Mouse (Mus musculus) liver, embryonic 12.5 days (tissue): ENCODE measurements around the gene Yes1. TPM values are rescaled to one million over a fixed set of nuclear protein-coding genes. Genes with fewer than 3 reads are reported as not detected.
"Not testable (repeated sequence)": the region's sequence is repeated elsewhere in the genome, so short reads cannot be mapped to it uniquely, and the experiment has no call there.

Experiments used
- ATAC-seq: fragments of 200-750 bp; cut with Nextera tagmentation; 2 replicates; pipeline ENCODE4 v1.8.0; 2017; ENCODE audit warnings: moderate number of reproducible peaks, mild to moderate bottlenecking, moderate library complexity
- H3K27ac ChIP-seq: fragments of 300-500 bp; sonication (generic); 2 replicates; pipeline ENCODE4 v1.5.1; 2016; ENCODE audit warnings: mild to moderate bottlenecking
- H3K27me3 ChIP-seq: fragments of 300-500 bp; sonication (generic); replicated peaks from 2 replicates; pipeline ENCODE4 v1.6.1; 2016; ENCODE audit warnings: mild to moderate bottlenecking, moderate library complexity
- H3K36me3 ChIP-seq: fragments of 300-500 bp; sonication (generic); 2 replicates; pipeline ENCODE4 v1.6.1; 2016; ENCODE audit warnings: mild to moderate bottlenecking, moderate library complexity
- H3K4me1 ChIP-seq: fragments of 300-500 bp; sonication (generic); 2 replicates; pipeline ENCODE4 v1.6.1; 2016
- H3K4me2 ChIP-seq: fragments of 300-500 bp; sonication (generic); 2 replicates; pipeline ENCODE4 v1.6.1; 2016; ENCODE audit warnings: mild to moderate bottlenecking, moderate library complexity
- H3K4me3 ChIP-seq: fragments of 300-500 bp; sonication (generic); 2 replicates; pipeline ENCODE4 v1.5.1; 2016; ENCODE audit warnings: mild to moderate bottlenecking, moderate library complexity
- H3K9ac ChIP-seq: fragments of 300-500 bp; sonication (generic); 2 replicates; pipeline ENCODE4 v1.6.1; 2016; ENCODE audit warnings: mild to moderate bottlenecking, moderate library complexity
- H3K9me3 ChIP-seq: fragments of 300-500 bp; sonication (generic); replicated peaks from 2 replicates; pipeline ENCODE4 v1.6.1; 2016; ENCODE audit warnings: mild to moderate bottlenecking, moderate library complexity
- WGBS: fragments of 180-500 bp; shearing (Covaris S2); methylation state at CpG from one replicate; pipeline ENCODE4 v1.1.7; 2016; ENCODE audit not compliant: insufficient replicate concordance; 5-methylcytosine and 5-hydroxymethylcytosine counted together
- polyA plus RNA-seq: library from polyadenylated mRNA; unstranded; fragments of >200 nt; fragmentation: Nextera tagmentation; extraction: Ambion mirVana; gene quantifications from 2 replicates; pipeline ENCODE4 v1.2.1, GENCODE M21; 2016

The Yes1 gene
- polyA plus RNA-seq, 1 experiment from 2014 or later: 11.1 TPM

DNA sequence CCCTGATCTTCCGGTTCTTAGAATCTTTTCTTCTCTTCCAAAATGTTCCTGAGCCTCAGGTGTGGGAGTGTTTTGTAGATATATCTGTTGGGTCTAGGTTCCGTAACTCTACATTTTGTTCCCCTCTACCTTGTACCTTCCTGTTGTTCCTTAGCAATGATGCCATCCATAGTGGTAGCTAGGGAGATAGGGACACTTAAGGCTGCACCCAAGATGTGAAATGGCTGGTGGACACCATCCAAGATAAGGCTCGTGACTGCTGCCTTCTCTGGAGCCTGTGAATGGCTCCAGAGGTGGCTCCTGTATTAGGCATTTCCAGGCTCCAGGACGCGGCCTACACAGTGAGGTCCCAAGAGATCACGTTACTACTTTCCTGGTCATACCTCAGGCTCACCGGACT, 117.3 kb downstream of the Yes1 start:
- Histone ChIP-seq H3K9me3 (no peaks in the 10 kb centered on the region), H3K4me2 (no peak overlapping the region), H3K36me3 (0 out of 2 replicates have a peak, but pooled peaks cover 1% of the 10 kb centered on the region), H3K4me1 (no peaks in the 10 kb centered on the region), H3K9ac (no peak overlapping the region), H3K27ac (no peak overlapping the region), H3K27me3 (no peaks in the 10 kb centered on the region), H3K4me3 (no peak overlapping the region)
- 70% methylated on average over 7 of the region's 7 CpGs for WGBS
- no peak for ATAC-seq

DNA sequence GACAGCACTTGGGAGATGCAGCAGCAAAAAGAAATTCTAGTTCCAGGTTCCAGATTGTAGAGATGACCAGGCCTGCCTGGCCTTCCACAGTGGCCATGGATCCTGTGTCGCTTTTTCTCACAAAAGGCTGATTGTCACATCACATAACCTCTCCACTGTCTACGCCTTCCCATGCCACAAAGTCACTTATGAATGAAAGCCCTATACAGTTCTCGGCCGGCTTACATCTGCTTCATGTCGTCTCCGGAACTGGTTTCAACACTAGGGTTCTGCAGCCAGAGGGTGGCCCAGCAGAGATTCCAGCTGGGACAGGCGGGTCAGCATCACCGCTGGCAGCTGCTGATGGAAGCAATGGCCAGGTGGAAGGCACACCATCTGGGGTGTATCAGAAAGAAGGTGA, 117.9 kb downstream of the Yes1 start:
- no peak for ATAC-seq
- peaks cover 7% of the 10 kb centered on the region; the same call in 1 of the 2 replicates for H3K36me3 ChIP-seq
- H3K27ac ChIP-seq: no peak overlapping the region
- 77% methylated on average over 8 of the region's 8 CpGs for WGBS
- H3K9ac ChIP-seq: no peak overlapping the region
- no peaks in the 10 kb centered on the region for H3K4me1 ChIP-seq
- H3K27me3 ChIP-seq: no peaks in the 10 kb centered on the region
- H3K4me3 ChIP-seq: no peak overlapping the region
- no peak overlapping the region for H3K4me2 ChIP-seq
- H3K9me3 ChIP-seq: no peaks in the 10 kb centered on the region

DNA sequence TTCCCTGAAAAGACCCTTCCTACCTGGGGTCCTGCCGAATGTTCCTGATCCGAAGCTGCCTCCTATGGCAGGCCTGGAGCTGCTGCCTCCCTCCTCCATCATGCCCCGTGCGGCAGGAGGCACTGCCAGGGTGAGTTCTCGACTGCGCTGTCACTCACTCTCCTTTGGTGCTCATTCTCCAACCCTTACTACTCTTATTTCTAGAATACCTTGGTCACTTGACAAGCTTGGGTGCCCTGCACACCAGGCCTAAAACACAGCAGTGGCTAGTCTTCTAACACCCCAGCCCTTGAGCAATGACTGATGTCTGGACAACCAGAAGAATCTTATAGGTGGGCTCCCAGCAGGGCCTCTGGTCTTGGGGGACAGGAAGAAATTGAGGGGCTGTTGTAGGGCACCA, 122.9 kb downstream of the Yes1 start:
- 84% methylated on average over 6 of the region's 6 CpGs for WGBS

DNA sequence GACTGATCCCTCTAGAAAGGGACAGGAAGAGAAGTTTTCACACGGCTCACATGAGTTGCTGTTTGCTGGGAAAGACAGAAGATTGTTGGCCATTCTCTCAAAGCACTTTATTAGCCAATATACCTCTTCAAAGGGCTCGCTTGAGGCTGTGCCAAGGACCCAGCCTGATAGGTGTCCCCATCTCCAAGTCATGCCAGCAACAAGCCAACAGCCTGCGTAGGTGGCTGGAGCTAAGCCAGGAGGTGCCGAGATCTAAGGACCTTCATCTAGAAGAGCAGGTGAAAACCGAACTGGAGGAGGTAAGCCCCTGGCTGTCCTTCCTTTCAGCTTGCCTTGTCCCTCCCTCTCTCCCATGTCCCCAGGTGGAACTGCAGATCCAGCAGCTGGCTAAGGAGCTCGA, 124.8 kb downstream of the Yes1 start:
- no peaks in the 10 kb centered on the region for H3K27me3 ChIP-seq
- no peak overlapping the region for H3K4me3 ChIP-seq
- H3K9me3 ChIP-seq: no peaks in the 10 kb centered on the region
- no peak for ATAC-seq
- 0 out of 2 replicates have a peak, but pooled peaks cover 2% of the 10 kb centered on the region for H3K4me1 ChIP-seq
- no peak overlapping the region for H3K9ac ChIP-seq
- 77% methylated on average over 6 of the region's 6 CpGs for WGBS
- H3K36me3 ChIP-seq: peaks cover 60% of the 10 kb centered on the region
- H3K27ac ChIP-seq: no peak overlapping the region
- no peak overlapping the region for H3K4me2 ChIP-seq

More for the DNA sequence above, 122.9 kb downstream of the Yes1 start:
- H3K4me2 ChIP-seq, H3K4me3 ChIP-seq, H3K9ac ChIP-seq, H3K4me1 ChIP-seq, H3K9me3 ChIP-seq, H3K27ac ChIP-seq, H3K27me3 ChIP-seq: not testable (repeated sequence)
- peak; percentile 42 for ATAC-seq
- peaks cover 49% of the 10 kb centered on the region for H3K36me3 ChIP-seq

Other genes with a start within 250 kb of the Yes1 start
- gene Ppp1cb, start 152.3 kb upstream of the Yes1 start, polyA plus RNA-seq: 124 and 134 TPM in 2 replicates
- gene Pisd, start 174.5 kb downstream of the Yes1 start, polyA plus RNA-seq: 42.9 and 46.7 TPM in 2 replicates
- not detected in 2 replicates for gene Gm20671, start 215.9 kb downstream of the Yes1 start, polyA plus RNA-seq
- gene Prr14l, start 243.1 kb downstream of the Yes1 start, polyA plus RNA-seq: 15.0 and 15.3 TPM in 2 replicates